Mouse (Mus musculus) intestine, embryonic 16.5 days (tissue): ENCODE results near the gene Ntn3. TPM values are rescaled to one million over a fixed set of nuclear protein-coding genes. Genes with fewer than 3 reads are reported as not detected.
A peak's percentile ranks its signal among the peaks of the same experiment; 100 is the strongest.

Source experiments
- ATAC-seq: fragments of 200-750 bp; cut with Nextera tagmentation; 2 replicates; pipeline ENCODE4 v1.8.0; 2017; ENCODE audit warnings: moderate TSS enrichment, moderate library complexity
- H3K27ac ChIP-seq: fragments of 300-500 bp; sonication (generic); 2 replicates; pipeline ENCODE4 v1.5.1; 2014; ENCODE audit warnings: mild to moderate bottlenecking, low read length
- H3K27me3 ChIP-seq: fragments of 300-500 bp; sonication (generic); replicated peaks from 2 replicates; pipeline ENCODE4 v1.6.1; 2014; ENCODE audit warnings: low read length, control low read depth, mixed read lengths; ENCODE audit not compliant: control insufficient read depth, insufficient read depth
- H3K36me3 ChIP-seq: fragments of 300-500 bp; sonication (generic); 2 replicates; pipeline ENCODE4 v1.6.1; 2014; ENCODE audit warnings: low read length, control low read depth; ENCODE audit not compliant: control insufficient read depth, insufficient read depth
- H3K4me1 ChIP-seq: fragments of 300-500 bp; sonication (generic); 2 replicates; pipeline ENCODE4 v1.6.1; 2014; ENCODE audit warnings: low read length, control low read depth, mixed read lengths; ENCODE audit not compliant: control insufficient read depth, insufficient read depth
- H3K4me2 ChIP-seq: fragments of 300-500 bp; sonication (generic); 2 replicates; pipeline ENCODE4 v1.6.1; 2014; ENCODE audit warnings: low read depth, low read length, control low read depth
- H3K4me3 ChIP-seq: fragments of 300-500 bp; sonication (generic); 2 replicates; pipeline ENCODE4 v1.5.1; 2014; ENCODE audit warnings: mild to moderate bottlenecking, low read length
- H3K9ac ChIP-seq: fragments of 300-500 bp; sonication (generic); 2 replicates; pipeline ENCODE4 v1.6.1; 2014; ENCODE audit warnings: low read depth, low read length
- H3K9me3 ChIP-seq: fragments of 300-500 bp; sonication (generic); 2 replicates; pipeline ENCODE4 v1.6.1; 2016; ENCODE audit warnings: low read length, control low read depth; ENCODE audit not compliant: control insufficient read depth
- WGBS: fragments of 180-500 bp; shearing (Covaris S2); extraction: QIAGEN DNeasy Blood & Tissue Kit; methylation state at CpG from one replicate; pipeline ENCODE4 v1.1.7; 2014; 5-methylcytosine and 5-hydroxymethylcytosine counted together
- polyA plus RNA-seq: library from polyadenylated mRNA; unstranded; fragments of >200 nt; fragmentation: Nextera tagmentation; extraction: Ambion mirVana; gene quantifications from 2 replicates; pipeline ENCODE4 v1.2.1, GENCODE M21; 2015

Gene Ntn3
- 3.1 and 3.5 TPM in 2 replicates for polyA plus RNA-seq

GRCm38 (mm10) chr17:24209043-24209915 is at the start of gene Ntn3:
TSS of gene Ntn3 (minus strand) at chr17:24209531.
- H3K9ac ChIP-seq = peak within 1 kb of the TSS; percentile 82
- H3K36me3 ChIP-seq = no peaks in the 10 kb centered on the region
- peaks cover 10% of the 10 kb centered on the region; the same call in 1 of the 2 replicates for H3K27me3 ChIP-seq
- no peaks in the 10 kb centered on the region for H3K9me3 ChIP-seq
- peaks cover 81% of the 10 kb centered on the region for H3K4me1 ChIP-seq
- H3K4me2 ChIP-seq = peak within 1 kb of the TSS; percentile 97
- peak within 1 kb of the TSS; percentile 92 for H3K27ac ChIP-seq
- peak within 1 kb of the TSS; percentile 66 for H3K4me3 ChIP-seq
- peak; percentile 52 for ATAC-seq
- 2% methylated on average over 43 of the region's 43 CpGs for WGBS

- Histone ChIP-seq H3K4me2 (no peak overlapping the region), H3K4me1 (no peaks in the 10 kb centered on the region), H3K9me3 (no peaks in the 10 kb centered on the region), H3K36me3 (no peaks in the 10 kb centered on the region), H3K27ac (no peak overlapping the region), H3K9ac (no peak overlapping the region), H3K27me3 (no peaks in the 10 kb centered on the region), H3K4me3 (no peak overlapping the region)
- 59% methylated on average over 4 of the region's 4 CpGs for WGBS
- no peak for ATAC-seq
These were observed 49.6 kb upstream of the Ntn3 start for GRCm38 (mm10) chr17:24258981-24259380.

- Histone ChIP-seq H3K27me3 (no peaks in the 10 kb centered on the region), H3K4me1 (peaks cover 14% of the 10 kb centered on the region), H3K9me3 (no peaks in the 10 kb centered on the region), H3K9ac (no peak overlapping the region; the same call in 1 of the 2 replicates), H3K4me3 (no peak overlapping the region), H3K4me2 (no peak overlapping the region; the same call in 1 of the 2 replicates), H3K36me3 (peaks cover 12% of the 10 kb centered on the region), H3K27ac (no peak overlapping the region)
- WGBS = 95% methylated on average over 2 of the region's 2 CpGs
- no peak for ATAC-seq
These were observed 43.0 kb upstream of the Ntn3 start for GRCm38 (mm10) chr17:24252329-24252728.

GRCm38 (mm10) chr17:24251320-24252069 is 42.2 kb upstream of the Ntn3 start, which contains the start of gene Ccnf:
TSS of gene Ccnf (minus strand) at chr17:24251484.
- WGBS = under 1% methylated on average over 48 of the region's 48 CpGs
- Histone ChIP-seq H3K9me3 (no peaks in the 10 kb centered on the region), H3K27ac (peak within 1 kb of the TSS; percentile 82), H3K36me3 (peaks cover 12% of the 10 kb centered on the region), H3K9ac (peak within 1 kb of the TSS; percentile 86), H3K4me2 (peak within 1 kb of the TSS; percentile 77), H3K27me3 (no peaks in the 10 kb centered on the region), H3K4me1 (peaks cover 14% of the 10 kb centered on the region), H3K4me3 (peak within 1 kb of the TSS; percentile 81)
- peak; percentile 100 for ATAC-seq

GRCm38 (mm10) chr17:24250988-24251319 is 41.6 kb upstream of the Ntn3 start:
- Histone ChIP-seq H3K27me3 (no peaks in the 10 kb centered on the region), H3K27ac (peak overlapping the region; percentile 73), H3K9me3 (no peaks in the 10 kb centered on the region), H3K4me1 (peaks cover 14% of the 10 kb centered on the region), H3K4me2 (peak overlapping the region; percentile 53), H3K9ac (peak overlapping the region; percentile 86), H3K36me3 (peaks cover 15% of the 10 kb centered on the region), H3K4me3 (peak overlapping the region; percentile 81)
- 0 out of 2 replicates have a peak, but pooled peaks have one; percentile 20 for ATAC-seq
- 0% methylated on average over 32 of the region's 32 CpGs for WGBS

- H3K36me3 ChIP-seq = peaks cover 27% of the 10 kb centered on the region
- no peak overlapping the region for H3K4me3 ChIP-seq
- ATAC-seq = no peak
- H3K4me2 ChIP-seq = no peak overlapping the region
- WGBS = 97% methylated on average over 2 of the region's 2 CpGs
- no peaks in the 10 kb centered on the region for H3K27me3 ChIP-seq
- H3K9ac ChIP-seq = no peak overlapping the region
- no peak overlapping the region for H3K27ac ChIP-seq
- peaks cover 7% of the 10 kb centered on the region; the same call in 1 of the 2 replicates for H3K9me3 ChIP-seq
- peaks cover 14% of the 10 kb centered on the region for H3K4me1 ChIP-seq
These were observed 39.3 kb upstream of the Ntn3 start for GRCm38 (mm10) chr17:24248641-24249040.

GRCm38 (mm10) chr17:24244061-24244460 is 34.7 kb upstream of the Ntn3 start:
- H3K4me1 ChIP-seq = no peaks in the 10 kb centered on the region
- WGBS = 97% methylated on average over 8 of the region's 8 CpGs
- H3K4me3 ChIP-seq = no peak overlapping the region
- H3K4me2 ChIP-seq = no peak overlapping the region
- H3K36me3 ChIP-seq = peaks cover 55% of the 10 kb centered on the region
- no peak overlapping the region for H3K9ac ChIP-seq
- peaks cover 7% of the 10 kb centered on the region; the same call in 1 of the 2 replicates for H3K9me3 ChIP-seq
- no peaks in the 10 kb centered on the region for H3K27me3 ChIP-seq
- H3K27ac ChIP-seq = no peak overlapping the region
- no peak for ATAC-seq

- Histone ChIP-seq H3K27ac (no peak overlapping the region), H3K27me3 (no peaks in the 10 kb centered on the region), H3K4me3 (no peak overlapping the region), H3K4me1 (no peaks in the 10 kb centered on the region), H3K4me2 (no peak overlapping the region), H3K9me3 (peaks cover 7% of the 10 kb centered on the region; the same call in 1 of the 2 replicates), H3K9ac (no peak overlapping the region), H3K36me3 (peaks cover 54% of the 10 kb centered on the region)
- 83% methylated on average over 4 of the region's 4 CpGs for WGBS
- ATAC-seq = no peak
These were observed 34.1 kb upstream of the Ntn3 start for GRCm38 (mm10) chr17:24243311-24243969.

GRCm38 (mm10) chr17:24236921-24237320 is 27.6 kb upstream of the Ntn3 start:
- no peak overlapping the region for H3K27ac ChIP-seq
- peaks cover 41% of the 10 kb centered on the region for H3K36me3 ChIP-seq
- WGBS = 92% methylated on average over 7 of the region's 7 CpGs
- no peak for ATAC-seq
- H3K4me2 ChIP-seq = no peak overlapping the region
- no peaks in the 10 kb centered on the region for H3K27me3 ChIP-seq
- no peak overlapping the region for H3K9ac ChIP-seq
- no peaks in the 10 kb centered on the region for H3K9me3 ChIP-seq
- H3K4me3 ChIP-seq = no peak overlapping the region
- H3K4me1 ChIP-seq = no peaks in the 10 kb centered on the region
